Mouse (Mus musculus): Measurements from ENCODE around the gene Tcp1. TPM values are rescaled to one million over a fixed set of nuclear protein-coding genes. Genes with fewer than 3 reads are reported as not detected.

Gene Tcp1
- 255 TPM for polyA plus RNA-seq (2017; shearing (Covaris generic))

GRCm38 (mm10) chr17:12915488-12915880, at the start of gene Tcp1:
Gene Tcp1 (plus strand): TSS chr17:12915701.

GRCm38 (mm10) chr17:12868043-12868442, 47.5 kb upstream of the Tcp1 start, which contains the start of gene Mas1:
Gene Mas1 (minus strand): TSS chr17:12868143.

GRCm38 (mm10) chr17:12875734-12876133, 39.8 kb upstream of the Tcp1 start, which contains the start of gene Mrgprh:
Gene Mrgprh (plus strand): TSS chr17:12876034.

GRCm38 (mm10) chr17:12909361-12910280, 5.9 kb upstream of the Tcp1 start, which contains the start of gene Pnldc1:
Gene Pnldc1 (minus strand): TSS chr17:12910230.

GRCm38 (mm10) chr17:12915881-12916583, 531 bp downstream of the Tcp1 start, which contains the start of gene Mrpl18:
Gene Mrpl18 (minus strand): TSS chr17:12916345.

GRCm38 (mm10) chr17:12940151-12940805, 24.8 kb downstream of the Tcp1 start, which contains the start of gene Acat3:
Gene Acat3 (minus strand): TSS chr17:12940600.

GRCm38 (mm10) chr17:12960331-12960873, 44.9 kb downstream of the Tcp1 start, which contains the start of gene Acat2:
Gene Acat2 (minus strand): TSS chr17:12960747.

Other genes with a start within 250 kb of the Tcp1 start
- gene Slc22a1, start 239.9 kb upstream of the Tcp1 start, polyA plus RNA-seq (2017; shearing (Covaris generic)), result not detected
- 34.5 TPM for gene Igf2r, start 146.0 kb upstream of the Tcp1 start, polyA plus RNA-seq (2017; shearing (Covaris generic))
- gene Mas1, start 47.6 kb upstream of the Tcp1 start, polyA plus RNA-seq (2017; shearing (Covaris generic)), result not detected
- gene Mrgprh, start 39.7 kb upstream of the Tcp1 start, polyA plus RNA-seq (2017; shearing (Covaris generic)), result not detected
- gene Pnldc1, start 5.5 kb upstream of the Tcp1 start, polyA plus RNA-seq (2017; shearing (Covaris generic)), result 0.41 TPM
- 164 TPM for gene Mrpl18, start 644 bp downstream of the Tcp1 start, polyA plus RNA-seq (2017; shearing (Covaris generic))
- 1.4 TPM for gene Acat3, start 24.9 kb downstream of the Tcp1 start, polyA plus RNA-seq (2017; shearing (Covaris generic))
- gene Acat2, start 45.0 kb downstream of the Tcp1 start, polyA plus RNA-seq (2017; shearing (Covaris generic)), result 47.0 TPM
- 17.3 TPM for gene Wtap, start 78.5 kb downstream of the Tcp1 start, polyA plus RNA-seq (2017; shearing (Covaris generic))
- 132 TPM for gene Sod2, start 91.1 kb downstream of the Tcp1 start, polyA plus RNA-seq (2017; shearing (Covaris generic))
- gene Gpr31b, start 136.6 kb downstream of the Tcp1 start, polyA plus RNA-seq (2017; shearing (Covaris generic)), result not detected
- gene Tcp10b, start 145.4 kb downstream of the Tcp1 start, polyA plus RNA-seq (2017; shearing (Covaris generic)), result 0.31 TPM
- gene Unc93a, start 216.1 kb downstream of the Tcp1 start, polyA plus RNA-seq (2017; shearing (Covaris generic)), result not detected

All from CD4-positive, CD25-positive, alpha-beta regulatory T cell, adult 9 weeks (primary cell).